Mouse (Mus musculus): ENCODE measurements around the gene Mreg.

Gene Mreg

GRCm38 (mm10) chr1:72191449-72191848 lies 20.7 kb downstream of the Mreg start:
- no peak for DNase-seq (ENCODE audit: inconsistent ontology term)

GRCm38 (mm10) chr1:72188142-72188738 lies 23.9 kb downstream of the Mreg start:
- no peak for DNase-seq (ENCODE audit: inconsistent ontology term)

GRCm38 (mm10) chr1:72187486-72187885 lies 24.6 kb downstream of the Mreg start:
- DNase-seq (ENCODE audit: inconsistent ontology term) = no peak

- DNase-seq (ENCODE audit: inconsistent ontology term) = no peak
Observed at GRCm38 (mm10) chr1:72186151-72186550, 26.0 kb downstream of the Mreg start.

- no peak for DNase-seq (ENCODE audit: inconsistent ontology term)
Observed at GRCm38 (mm10) chr1:72183554-72183953, 28.6 kb downstream of the Mreg start.

GRCm38 (mm10) chr1:72182930-72183499 lies 29.1 kb downstream of the Mreg start:
- peak; percentile 84 for DNase-seq (ENCODE audit: inconsistent ontology term)

- DNase-seq (ENCODE audit: inconsistent ontology term) = no peak
Observed at GRCm38 (mm10) chr1:72179947-72180346, 32.2 kb downstream of the Mreg start.

GRCm38 (mm10) chr1:72176239-72176638 lies 35.9 kb downstream of the Mreg start:
- no peak for DNase-seq (ENCODE audit: inconsistent ontology term)

- DNase-seq (ENCODE audit: inconsistent ontology term) = no peak
Observed at GRCm38 (mm10) chr1:72174183-72174582, 37.9 kb downstream of the Mreg start.

GRCm38 (mm10) chr1:72173402-72174051 lies 38.6 kb downstream of the Mreg start:
- no peak for DNase-seq (ENCODE audit: inconsistent ontology term)

GRCm38 (mm10) chr1:72172788-72173187 lies 39.3 kb downstream of the Mreg start:
- DNase-seq (ENCODE audit: inconsistent ontology term) = no peak

- DNase-seq (ENCODE audit: inconsistent ontology term) = no peak
Observed at GRCm38 (mm10) chr1:72171001-72171860, 40.9 kb downstream of the Mreg start.

GRCm38 (mm10) chr1:72167024-72167423 lies 45.1 kb downstream of the Mreg start:
- DNase-seq (ENCODE audit: inconsistent ontology term) = no peak

GRCm38 (mm10) chr1:72166468-72166814 lies 45.7 kb downstream of the Mreg start:
- DNase-seq (ENCODE audit: inconsistent ontology term) = no peak

GRCm38 (mm10) chr1:72165723-72166467 lies 46.2 kb downstream of the Mreg start:
- DNase-seq (ENCODE audit: inconsistent ontology term) = no peak

- DNase-seq (ENCODE audit: inconsistent ontology term) = no peak
Observed at GRCm38 (mm10) chr1:72160321-72160720, 51.8 kb downstream of the Mreg start.

GRCm38 (mm10) chr1:72145041-72145440 lies 67.1 kb downstream of the Mreg start:
- no peak for DNase-seq (ENCODE audit: inconsistent ontology term)

GRCm38 (mm10) chr1:72144426-72144825 lies 67.7 kb downstream of the Mreg start:
- DNase-seq (ENCODE audit: inconsistent ontology term) = no peak

- DNase-seq (ENCODE audit: inconsistent ontology term) = peak; percentile 51
Observed at GRCm38 (mm10) chr1:72141893-72142480, 70.1 kb downstream of the Mreg start.

GRCm38 (mm10) chr1:72136101-72136500 lies 76.0 kb downstream of the Mreg start:
- DNase-seq (ENCODE audit: inconsistent ontology term) = no peak

- no peak for DNase-seq (ENCODE audit: inconsistent ontology term)
Observed at GRCm38 (mm10) chr1:72134534-72134933, 77.6 kb downstream of the Mreg start.
